Mouse (Mus musculus) kidney, adult 18-20 months (tissue): Measurements from ENCODE around the gene Tmem141.
A peak's percentile ranks its signal among the peaks of the same experiment; 100 is the strongest.

Source experiments
- DNase-seq: peaks from one replicate; pipeline ENCODE4 v3.0.0; 2021

Tmem141 gene

GRCm38 (mm10) chr2:25602526-25602925, 19.3 kb downstream of the Tmem141 start:
- DNase-seq, result no peak

GRCm38 (mm10) chr2:25600037-25600436, 21.8 kb downstream of the Tmem141 start:
- DNase-seq, result no peak

- no peak for DNase-seq
These were observed 23.1 kb downstream of the Tmem141 start for GRCm38 (mm10) chr2:25598749-25599148.

GRCm38 (mm10) chr2:25596765-25597510, 24.9 kb downstream of the Tmem141 start:
- no peak for DNase-seq

GRCm38 (mm10) chr2:25591863-25592262, 29.9 kb downstream of the Tmem141 start:
- DNase-seq, result peak; percentile 43

GRCm38 (mm10) chr2:25588227-25588907, 33.4 kb downstream of the Tmem141 start:
- no peak for DNase-seq

GRCm38 (mm10) chr2:25587290-25587689, 34.5 kb downstream of the Tmem141 start:
- DNase-seq, result no peak

GRCm38 (mm10) chr2:25585601-25586000, 36.2 kb downstream of the Tmem141 start:
- no peak for DNase-seq

GRCm38 (mm10) chr2:25584856-25585255, 36.9 kb downstream of the Tmem141 start:
- no peak for DNase-seq

- no peak for DNase-seq
These were observed 37.7 kb downstream of the Tmem141 start for GRCm38 (mm10) chr2:25584152-25584551.

- no peak for DNase-seq
These were observed 38.2 kb downstream of the Tmem141 start for GRCm38 (mm10) chr2:25583571-25583970.

- no peak for DNase-seq
These were observed 38.7 kb downstream of the Tmem141 start for GRCm38 (mm10) chr2:25583120-25583481.

GRCm38 (mm10) chr2:25582466-25583119, 39.2 kb downstream of the Tmem141 start:
- DNase-seq, result no peak

- no peak for DNase-seq
These were observed 39.9 kb downstream of the Tmem141 start for GRCm38 (mm10) chr2:25581901-25582301.

- peak; percentile 62 for DNase-seq
These were observed 40.4 kb downstream of the Tmem141 start, which contains the start of gene Ajm1 for GRCm38 (mm10) chr2:25581294-25581864. TSS of gene Ajm1 (minus strand) at chr2:25581757.

GRCm38 (mm10) chr2:25580621-25581101, 41.1 kb downstream of the Tmem141 start:
- DNase-seq, result no peak

- DNase-seq, result peak; percentile 65
These were observed 41.9 kb downstream of the Tmem141 start for GRCm38 (mm10) chr2:25579737-25580460.

- DNase-seq, result no peak
These were observed 42.7 kb downstream of the Tmem141 start for GRCm38 (mm10) chr2:25578796-25579736.

GRCm38 (mm10) chr2:25577951-25578795, 43.6 kb downstream of the Tmem141 start:
- DNase-seq, result peak; percentile 27
